Mouse (Mus musculus) E14TG2a.4 (cell line): ENCODE data around the gene Cux2.

ENCODE experiments used
- CTCF ChIP-seq: conservative IDR thresholded peaks from 2 replicates; pipeline ENCODE4 v1.5.1; 2014; ENCODE audit warnings: low read length
- POU5F1 ChIP-seq: IDR thresholded peaks from 2 replicates; pipeline ENCODE4 v1.6.1; 2014; ENCODE audit warnings: low read length, borderline replicate concordance

DNA sequence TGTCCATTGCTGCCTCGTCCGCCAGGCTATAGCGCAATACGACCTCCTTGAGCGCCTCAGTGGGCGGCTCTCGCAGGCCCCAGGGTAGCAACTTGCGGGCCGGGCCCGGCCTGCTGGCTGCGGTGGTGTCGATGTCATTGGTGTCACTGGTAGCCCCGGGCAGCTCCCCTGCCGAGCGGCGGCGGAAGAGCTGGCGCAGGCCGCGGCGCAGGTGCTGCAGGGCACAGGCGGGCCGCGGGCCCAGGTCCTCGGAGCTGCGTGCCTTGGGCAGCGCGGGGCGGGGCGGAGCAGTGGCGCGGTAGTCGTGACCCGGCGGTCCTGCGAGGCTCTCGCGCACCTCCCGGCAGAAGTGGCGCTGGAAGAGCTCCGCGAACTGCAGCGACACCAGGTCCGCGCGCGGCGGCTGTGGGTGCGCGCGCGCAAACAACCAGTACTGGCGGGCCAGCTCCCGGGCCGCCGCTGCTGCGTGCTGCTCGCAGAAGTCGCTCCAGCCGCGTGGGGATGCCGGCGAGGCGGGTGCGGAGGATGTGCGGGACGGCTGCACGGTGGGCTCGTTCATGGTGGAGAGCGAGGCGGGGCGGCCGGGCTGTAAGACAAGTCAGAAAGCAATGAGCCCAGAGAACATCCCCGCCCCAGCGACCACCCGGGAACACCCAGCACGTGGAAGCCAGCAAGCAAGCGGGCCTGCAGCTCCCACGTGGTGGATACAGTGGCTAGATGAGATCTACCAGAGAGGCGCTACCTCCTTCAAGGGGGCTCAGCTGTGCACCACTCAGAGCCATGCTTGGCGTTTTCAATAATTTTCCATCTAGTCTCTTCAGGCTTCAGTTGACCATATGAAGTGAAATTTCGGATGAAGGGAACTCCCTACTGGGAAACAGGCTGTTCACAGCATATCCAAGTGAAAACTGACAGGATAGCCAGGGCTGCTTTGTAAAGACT, 221.1 kb downstream of the Cux2 start:
- TF ChIP-seq CTCF = no peak
- TF ChIP-seq POU5F1 = no peak
